Mouse (Mus musculus) cerebellum, adult 9-11 months (tissue): Measurements from ENCODE around the gene Aldh5a1.
A peak's percentile ranks its signal among the peaks of the same experiment; 100 is the strongest.

Experiments
- DNase-seq: peaks from one replicate; pipeline ENCODE4 v3.0.0; 2022

The Aldh5a1 gene

DNA sequence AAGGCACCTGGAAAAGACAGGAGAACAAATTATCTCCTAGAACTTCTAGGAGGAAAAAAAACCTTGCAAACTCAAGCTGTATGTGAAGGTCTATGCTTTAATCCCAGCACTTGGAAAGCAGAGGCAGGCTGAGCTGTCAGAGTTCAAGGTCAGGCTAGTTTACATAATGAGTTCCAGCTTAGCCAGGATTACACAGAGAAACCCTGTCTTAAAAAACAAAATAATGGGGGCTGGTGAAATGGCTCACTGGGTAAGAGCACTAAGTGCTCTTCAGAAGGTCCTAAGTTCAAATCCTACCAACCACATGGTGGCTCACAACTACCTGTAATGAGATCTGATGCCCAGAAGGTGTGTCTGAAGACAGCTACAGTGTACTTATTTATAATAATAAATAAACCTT, 6.9 kb downstream of the Aldh5a1 start:
- DNase-seq, result no peak

DNA sequence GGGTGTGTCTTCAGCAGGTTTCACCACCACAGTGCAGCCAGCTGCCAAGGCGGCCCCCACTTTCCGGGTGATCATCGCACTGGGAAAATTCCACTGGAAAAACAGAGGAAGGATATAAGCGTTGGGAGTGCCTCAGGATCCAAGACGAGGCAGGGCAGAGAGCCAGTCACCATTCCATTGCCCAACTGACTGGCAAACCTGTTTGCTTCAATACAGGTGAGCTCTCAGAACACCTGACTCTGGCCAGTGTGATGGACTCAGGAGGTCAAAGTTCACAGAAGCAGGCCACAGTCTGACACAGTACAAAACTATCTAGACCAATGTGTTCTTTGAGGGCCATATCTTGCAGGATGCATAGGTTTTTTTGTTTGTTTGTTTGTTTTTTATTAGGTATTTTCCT, 13.5 kb downstream of the Aldh5a1 start:
- no peak for DNase-seq

DNA sequence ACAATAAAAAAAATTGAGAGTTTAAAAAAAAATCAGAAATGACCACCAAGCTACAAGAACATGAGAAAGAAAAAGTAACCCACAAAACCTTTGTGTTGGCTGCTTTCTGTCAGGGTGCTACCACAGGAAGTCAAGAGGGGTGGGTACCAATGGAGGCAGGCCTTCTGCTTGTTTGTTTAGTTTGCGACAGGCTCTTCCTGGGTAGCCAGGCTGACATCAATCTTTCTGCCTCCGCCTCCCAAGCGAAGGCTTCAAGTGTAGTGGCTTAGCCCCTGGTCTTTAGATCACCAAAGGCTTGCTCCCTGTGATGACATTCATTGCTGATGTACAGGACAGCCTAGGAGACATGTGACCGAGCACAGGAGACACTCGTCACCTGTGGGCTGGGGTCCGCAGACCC, 16.2 kb downstream of the Aldh5a1 start:
- no peak for DNase-seq

DNA sequence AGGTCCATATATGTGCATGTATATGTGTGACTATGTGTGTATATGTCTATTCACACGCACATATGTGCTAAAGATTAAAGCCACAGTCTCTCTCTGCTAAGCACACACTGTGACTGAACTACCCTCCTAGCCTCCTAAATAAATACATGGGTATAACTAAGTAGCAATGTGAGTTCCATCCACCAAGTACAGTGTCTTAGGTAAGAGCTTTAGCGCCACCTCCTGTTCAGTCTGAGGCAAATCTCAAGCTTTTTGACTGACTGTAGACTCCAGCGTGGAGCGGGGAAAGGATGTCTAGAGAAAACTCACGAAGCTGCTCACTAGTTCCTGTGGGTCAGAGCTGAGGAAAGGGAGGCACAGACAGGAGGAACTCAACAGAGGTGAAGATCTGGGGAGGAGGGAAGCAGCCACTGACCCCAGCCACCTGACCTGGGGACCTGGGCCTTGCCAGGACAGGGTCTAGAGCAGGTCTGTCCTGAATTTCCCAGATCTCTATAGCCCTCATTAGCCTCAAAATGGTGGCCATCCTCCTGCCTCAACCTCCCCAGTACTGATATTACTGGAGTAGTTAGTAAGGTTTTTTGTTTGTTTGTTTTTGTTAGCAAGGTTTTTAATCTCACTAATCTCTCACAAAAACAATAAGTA, 17.0 kb downstream of the Aldh5a1 start:
- no peak for DNase-seq

DNA sequence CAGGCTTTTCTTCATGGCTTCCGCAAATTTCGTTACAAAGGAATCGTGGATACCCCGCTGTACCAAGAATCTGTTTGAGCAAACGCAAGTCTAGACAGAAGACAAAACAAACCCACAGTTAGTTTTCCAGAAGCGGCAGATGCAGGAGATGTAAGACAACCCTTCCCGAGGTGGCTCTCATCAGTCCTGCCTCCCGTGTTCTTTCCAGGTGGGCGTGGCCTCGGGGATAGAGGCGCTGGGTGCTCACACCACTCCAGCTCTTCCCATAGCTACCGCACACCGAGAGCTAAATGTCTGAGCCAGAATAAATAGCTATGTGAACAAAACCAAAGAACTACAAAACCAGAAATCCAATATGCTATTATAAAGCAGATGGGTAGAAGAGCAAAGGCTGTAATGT, 21.6 kb downstream of the Aldh5a1 start:
- DNase-seq, result no peak

DNA sequence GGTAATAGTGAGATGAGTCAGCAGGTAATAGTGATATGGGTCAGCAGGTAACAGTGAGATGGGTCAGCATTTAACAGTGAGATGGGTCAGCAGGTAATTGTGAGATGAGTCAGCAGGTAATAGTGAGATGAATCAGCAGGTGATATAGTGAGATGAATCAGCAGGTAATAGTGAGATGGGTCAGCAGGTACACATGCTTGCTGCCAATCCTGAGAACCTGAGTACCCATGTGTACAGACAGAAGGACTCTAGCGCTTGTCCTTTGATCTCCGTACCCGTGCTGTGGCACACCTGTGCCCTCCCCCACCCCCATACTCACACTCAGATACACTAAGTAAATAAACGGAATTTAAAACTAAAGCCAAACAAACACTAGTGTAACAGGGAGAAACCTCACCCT, 22.5 kb downstream of the Aldh5a1 start:
- DNase-seq, result no peak

DNA sequence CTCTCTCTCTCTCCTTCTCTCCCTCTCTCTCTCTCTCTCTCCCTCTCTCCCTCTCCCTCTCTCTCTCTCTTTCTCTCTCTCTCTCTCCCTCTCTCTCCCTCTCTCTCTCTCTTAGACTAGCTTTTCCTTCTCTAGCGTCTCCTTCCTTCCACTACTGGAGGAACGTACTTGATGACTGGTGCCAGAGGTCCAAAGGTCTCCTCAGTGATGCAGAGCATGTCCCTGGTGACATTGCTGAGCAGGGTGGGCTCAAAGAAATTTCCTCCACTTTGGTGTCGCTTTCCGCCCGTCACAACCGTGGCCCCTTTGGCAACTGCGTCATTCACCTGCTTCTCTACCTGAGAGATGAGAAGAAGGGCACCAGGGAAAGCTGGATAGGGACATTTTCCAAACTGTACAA, 23.9 kb downstream of the Aldh5a1 start:
- DNase-seq, result no peak

DNA sequence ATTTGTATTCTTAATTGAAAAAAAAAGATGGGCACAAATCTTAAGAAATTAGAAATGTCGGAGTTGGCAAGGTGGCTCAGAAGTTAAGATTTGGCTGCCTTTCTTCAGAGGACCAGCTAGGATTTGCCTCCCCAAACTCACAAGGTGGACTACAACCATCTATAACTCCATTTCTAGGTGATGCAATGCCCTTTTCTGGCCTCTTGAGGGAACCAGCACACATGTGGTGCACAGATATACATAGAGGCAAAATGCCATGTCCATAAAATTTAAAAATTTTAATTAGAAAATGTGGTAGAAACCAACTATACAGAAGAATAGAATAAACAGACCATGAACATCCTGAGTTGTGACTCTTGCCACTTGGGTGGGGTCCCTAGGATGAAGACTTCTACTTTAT, 28.3 kb downstream of the Aldh5a1 start:
- no peak for DNase-seq

DNA sequence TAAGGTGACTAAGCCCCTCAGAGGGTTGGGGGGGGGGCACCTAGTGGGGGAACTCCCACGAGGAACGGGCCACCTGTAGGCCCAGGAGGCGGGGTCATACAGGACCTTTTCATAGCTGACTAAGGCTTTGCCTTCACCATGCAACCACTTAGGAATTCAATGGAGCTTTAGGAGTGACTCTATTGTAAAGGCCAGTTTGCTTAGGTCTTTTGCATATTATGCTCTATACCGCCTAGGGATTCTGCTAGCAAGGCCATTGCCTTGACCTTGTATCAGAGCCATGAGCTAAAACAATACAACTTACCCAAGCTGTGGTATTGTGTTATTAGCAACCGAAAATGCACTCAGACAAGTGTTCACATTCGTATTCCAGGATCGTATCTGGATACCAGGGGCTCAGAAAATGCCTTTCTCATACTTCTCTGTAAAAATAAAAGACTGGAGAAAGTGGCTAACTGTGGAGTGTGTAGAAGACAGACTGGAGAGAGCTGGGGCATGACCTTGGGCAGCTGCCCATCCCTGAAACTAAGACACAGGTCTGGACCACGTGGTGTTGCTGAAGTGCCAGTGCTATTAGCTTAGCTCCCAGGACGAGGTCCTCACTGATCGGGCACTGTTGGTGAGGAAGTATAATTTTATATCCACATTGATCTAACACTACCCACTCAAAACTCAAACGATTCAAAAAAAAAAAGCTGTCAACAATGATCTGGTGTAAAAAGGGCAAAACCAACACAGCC, 30.5 kb downstream of the Aldh5a1 start:
- DNase-seq, result no peak

DNA sequence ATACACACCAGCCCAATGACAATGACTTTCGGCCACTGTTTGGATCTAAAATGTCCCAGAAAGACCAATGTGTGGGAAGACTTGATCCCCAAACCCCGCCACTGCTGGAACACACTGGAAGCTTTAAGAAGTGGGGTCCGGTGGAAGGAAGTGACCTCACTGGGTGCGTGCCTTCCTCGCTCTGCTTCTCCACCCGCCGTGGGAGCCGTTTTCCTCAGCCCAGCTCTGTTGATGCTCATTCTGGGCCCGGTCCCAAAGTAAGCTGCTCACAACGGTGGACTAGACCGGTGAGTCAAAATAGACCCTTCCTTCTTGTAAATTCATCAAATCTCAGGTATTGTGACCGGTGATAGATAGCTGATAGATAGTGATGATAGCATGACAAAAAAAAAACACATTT, 32.0 kb downstream of the Aldh5a1 start:
- no peak for DNase-seq

DNA sequence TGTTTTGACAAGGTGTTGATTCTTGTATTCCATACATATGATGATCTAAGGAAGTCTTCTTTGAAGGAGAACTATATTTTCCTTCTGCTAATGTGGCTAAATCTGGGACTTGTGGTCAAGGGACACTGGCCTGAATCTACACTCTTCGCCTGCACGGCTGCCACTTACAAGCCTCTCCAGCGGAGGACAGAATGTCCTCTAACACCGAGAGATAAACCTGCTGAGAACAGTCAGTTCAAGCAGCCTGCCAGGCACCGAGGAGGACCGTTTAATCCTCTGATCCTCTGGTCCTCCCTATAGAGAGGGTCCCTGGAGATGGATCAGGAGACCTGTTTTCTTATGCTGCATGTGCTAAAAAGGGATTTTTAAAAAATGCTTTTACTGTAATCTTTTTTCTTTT, 34.0 kb downstream of the Aldh5a1 start:
- DNase-seq, result no peak

DNA sequence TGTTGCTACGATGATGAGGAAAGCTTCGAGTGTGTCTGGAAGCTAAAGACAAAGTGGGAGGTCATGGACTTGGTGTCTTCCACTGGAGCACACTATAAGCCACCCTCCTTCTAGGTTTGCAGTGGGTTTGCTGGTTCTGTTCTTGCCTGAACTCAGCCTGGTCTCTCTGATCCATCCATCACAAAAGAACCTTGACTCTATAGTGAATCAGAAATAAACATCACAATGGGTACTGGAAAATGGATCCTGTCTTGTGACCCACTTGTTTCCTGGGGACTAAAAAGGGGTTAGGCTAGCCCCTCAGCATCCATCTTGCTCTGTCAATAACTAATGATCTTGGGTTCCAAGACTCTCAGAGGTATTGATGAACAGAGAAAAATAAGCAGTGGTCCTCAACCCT, 35.5 kb downstream of the Aldh5a1 start:
- no peak for DNase-seq

DNA sequence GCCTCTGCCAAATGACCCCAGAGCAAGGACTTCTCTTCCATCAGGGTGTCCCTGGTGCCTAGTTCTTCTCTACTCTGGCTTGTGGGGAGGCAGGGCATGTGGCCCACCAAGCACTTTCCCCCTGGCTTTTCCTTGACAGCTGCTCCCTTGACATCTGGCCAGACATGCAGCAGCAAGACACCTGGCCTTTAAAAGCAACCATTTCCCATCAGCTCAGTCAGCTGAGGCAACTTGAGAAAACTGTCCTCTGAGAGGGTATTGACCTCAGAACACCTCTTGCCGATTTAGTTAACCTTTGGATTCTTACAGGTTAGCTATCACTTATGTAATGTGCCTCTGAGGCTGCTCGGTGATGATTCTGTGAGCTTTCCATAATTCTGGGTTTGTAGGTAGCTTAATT, 43.6 kb downstream of the Aldh5a1 start:
- no peak for DNase-seq

DNA sequence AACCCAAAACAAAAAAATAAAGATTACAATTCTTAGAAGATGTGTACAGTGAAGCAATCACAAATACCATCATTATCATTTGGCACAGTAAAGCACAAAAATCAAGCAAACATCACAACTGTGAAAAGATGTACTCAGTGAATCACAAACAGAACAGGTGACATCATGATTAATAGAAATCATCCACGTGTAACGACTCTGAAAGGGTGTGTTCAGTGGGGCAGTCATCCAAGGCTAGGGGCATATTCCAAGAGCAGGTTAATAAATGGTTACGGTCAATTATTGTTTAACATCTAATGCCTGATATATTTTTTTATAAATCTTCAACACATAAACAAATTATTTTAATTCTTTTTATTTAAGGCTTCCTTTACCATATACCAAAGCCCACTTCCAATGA, 44.9 kb downstream of the Aldh5a1 start:
- no peak for DNase-seq

DNA sequence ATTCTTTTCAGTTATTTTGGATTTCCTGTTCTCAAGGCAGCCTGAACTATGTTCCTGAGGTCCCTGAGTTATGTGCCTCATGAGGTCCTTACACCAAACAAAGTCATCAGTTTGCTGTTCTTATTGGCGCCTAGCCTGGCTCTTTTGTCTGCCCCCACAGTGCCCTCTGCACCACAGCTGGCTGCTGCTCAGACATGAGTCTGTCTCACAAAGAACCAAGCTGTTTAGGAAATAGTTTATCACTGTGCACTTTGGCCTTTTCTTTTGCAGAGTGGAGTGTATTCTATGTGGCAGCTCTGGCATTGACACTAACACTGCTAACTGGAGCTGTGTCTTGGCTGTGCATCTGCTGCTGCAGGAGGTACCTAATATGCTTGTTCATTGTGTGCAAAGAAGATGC, 47.9 kb downstream of the Aldh5a1 start:
- no peak for DNase-seq

DNA sequence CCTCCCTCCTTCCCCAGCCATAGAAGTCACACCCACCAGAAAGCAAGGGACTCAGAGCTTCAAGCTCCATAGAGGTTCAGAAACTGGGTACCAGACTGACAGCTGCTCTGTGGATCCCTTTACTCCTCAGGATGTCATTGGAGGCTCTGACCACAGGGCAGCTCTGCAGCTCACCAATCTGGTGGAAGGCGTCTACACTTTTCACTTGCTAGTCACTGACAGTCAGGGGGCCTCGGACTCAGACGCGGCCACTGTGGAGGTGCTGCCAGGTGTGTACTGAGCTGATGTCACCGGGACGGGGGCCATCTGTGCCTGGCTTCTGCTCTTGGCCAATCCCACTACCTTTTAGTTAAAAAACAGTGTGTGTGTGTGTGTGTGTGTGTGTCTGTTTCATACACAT, 55.0 kb downstream of the Aldh5a1 start:
- no peak for DNase-seq

DNA sequence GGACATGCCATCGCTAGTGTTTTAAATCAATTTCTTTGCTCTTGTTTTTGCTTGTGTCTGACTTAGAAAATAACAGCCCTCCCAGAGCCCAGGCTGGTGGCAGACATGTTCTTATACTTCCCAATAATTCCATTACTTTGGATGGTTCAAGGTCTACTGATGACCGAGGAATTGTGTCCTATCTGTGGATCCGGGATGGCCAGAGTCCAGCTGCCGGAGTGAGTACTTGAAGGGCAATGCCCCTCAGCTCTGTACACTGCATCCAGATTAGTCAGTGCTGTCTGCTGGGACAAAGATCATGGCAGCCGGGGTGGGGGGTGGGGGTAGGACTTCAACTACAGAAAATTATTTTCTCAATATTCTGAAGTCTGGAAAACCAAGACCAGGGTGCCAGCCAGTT, 56.8 kb downstream of the Aldh5a1 start:
- DNase-seq, result no peak

DNA sequence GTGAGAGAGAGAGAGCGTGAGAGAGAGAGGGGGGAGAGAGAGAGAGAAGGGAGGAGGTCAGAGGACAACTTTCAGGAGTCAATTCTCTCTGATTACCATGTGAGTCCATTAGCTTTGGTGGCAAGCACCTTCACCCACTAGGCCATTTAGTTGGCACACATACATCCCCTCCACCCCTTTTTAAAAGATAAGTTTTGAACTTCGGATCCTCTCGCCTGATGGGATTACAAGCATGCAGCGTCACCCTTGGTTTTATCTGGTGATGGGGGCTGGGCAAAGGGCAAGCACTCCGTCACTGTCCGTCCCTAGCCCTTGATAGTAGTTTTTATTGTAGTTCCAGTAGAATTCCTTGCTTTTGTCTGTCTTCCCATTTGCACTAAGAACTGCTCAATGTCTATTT, 57.3 kb downstream of the Aldh5a1 start:
- DNase-seq, result no peak

DNA sequence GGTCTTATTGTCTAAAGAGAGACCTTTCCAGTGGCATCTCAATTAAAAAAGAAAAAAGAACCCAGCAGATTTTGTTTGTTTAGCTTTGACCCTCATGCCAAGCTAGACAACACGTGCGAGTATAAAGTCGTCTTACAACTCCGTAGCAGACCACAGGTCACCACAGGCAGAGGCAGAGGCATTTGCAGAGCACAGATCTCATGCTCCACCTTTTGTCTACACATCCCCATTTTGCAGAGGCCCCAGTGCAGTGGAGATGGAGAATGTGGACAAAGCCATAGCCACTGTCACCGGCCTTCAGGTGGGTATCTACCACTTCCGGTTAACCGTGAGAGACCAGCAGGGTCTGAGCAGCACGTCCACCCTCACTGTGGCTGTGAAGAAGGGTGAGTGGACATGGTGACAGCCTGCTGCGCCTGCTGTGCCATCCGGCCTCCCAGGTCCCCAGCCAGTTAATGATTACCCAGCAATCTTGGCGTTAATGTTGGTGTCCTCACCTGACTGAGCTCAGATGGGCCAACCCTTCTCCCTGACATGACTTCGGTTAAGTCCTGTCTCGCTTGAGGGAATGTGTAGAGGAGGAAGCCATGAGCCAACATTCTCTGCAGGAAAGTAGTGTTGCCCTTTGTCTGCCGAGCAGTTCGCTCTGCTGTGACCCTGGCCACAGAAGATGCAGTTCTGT, 58.0 kb downstream of the Aldh5a1 start:
- DNase-seq, result no peak

DNA sequence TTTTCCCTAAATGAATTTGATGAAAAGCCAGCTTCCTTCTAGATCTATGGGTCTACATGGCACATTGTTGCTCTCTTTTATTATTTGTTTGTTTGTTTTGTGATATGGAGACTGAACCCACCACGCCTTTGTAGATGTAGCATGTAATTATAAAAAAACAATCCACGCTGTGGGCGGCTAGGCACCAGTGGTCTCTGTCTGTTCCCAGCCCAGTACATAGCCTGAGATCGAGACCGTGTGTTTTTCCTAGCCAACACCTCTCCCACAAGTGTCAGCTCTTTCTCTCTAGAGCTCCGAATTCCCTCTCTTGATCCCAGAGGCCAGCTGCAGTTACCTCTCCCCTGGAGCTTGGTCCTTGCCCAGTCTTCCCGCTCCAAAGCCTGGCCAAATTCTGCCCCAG, 69.2 kb downstream of the Aldh5a1 start:
- no peak for DNase-seq

DNA sequence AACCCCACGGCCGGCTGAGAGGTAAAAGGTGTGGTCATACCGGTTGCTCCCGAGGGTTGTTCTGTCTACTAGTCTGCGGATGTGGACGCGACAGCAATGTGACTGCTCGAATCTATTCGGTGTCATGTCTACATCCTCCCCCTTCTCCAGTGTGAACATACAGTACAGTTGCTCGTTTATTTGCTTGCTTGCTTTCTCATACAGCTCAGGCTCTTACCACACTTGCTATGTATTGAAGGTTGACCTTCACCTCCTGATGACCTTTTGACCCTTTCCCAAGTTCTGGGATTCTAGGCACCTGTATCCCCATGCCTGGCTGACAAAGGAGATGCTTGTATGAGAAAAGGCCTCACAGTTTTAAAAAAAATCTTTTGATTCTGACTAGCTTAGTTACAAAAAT, 69.7 kb downstream of the Aldh5a1 start:
- DNase-seq, result no peak

DNA sequence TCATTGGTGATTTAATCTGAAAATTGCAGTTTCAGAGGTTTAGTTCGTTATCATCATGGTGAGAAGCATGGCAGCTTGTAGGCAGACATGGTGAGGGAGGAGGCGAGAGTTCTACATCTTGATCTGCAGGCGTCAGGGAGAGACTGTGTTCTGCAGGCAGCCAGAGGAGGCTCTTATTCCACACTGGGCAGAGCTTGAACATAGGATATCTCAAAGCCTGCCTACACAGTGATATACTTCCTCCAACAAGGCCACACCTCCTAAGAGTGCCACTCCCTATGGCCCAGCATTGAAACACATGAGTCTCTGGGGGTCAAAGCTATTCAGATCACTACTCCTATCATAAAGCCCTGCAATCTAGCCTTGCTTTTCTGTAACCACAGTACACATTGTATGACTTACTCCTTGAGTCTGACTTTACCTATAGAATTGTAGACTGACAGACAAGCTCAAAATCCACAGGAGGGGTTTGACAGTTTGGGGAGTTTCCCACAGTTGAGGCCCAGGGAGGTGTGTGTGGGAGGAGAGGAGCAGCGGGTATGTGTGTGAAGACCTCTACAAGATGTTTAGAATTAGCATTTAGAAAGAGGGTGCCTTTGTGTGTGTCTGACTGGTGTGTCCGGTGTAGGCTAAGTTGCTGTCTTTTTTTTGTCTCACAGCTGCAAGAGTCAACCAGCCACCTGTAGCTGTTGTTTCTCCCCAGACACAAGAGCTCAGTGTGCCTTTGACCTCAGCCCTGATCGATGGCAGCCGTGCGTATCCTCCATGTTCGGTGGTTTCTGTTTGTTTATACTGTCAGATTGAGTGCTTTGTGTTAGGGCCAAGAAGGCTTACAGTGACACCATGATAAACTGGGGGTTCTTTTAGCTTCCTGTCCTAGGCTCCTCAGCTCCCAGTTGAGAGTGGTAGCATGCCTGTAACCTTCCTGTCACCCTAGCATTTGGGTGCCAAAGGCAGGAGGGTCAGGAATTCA, 70.7 kb downstream of the Aldh5a1 start:
- DNase-seq, result no peak

DNA sequence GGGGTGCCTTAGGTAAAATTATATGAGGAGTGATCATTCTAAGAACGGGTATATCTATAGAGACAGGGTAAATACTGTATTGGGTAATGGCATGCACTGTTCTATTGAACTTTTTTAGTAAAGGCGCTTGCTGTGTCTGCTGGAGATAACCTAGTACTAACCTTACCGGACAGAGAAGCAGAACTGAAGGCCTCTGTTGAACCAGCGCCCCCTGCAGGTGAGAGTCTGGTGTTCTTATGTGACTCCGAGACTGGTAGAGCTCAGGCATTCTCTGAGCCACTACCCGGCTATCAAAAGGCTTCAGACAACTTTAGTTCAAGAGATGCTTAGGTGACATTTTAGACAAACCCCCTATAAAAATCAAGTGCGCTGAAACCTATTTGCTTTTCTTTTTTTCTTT, 74.9 kb downstream of the Aldh5a1 start:
- peak; percentile 45 for DNase-seq
